Mouse (Mus musculus): ENCODE results near the gene Nanos3. TPM values are rescaled to one million over a fixed set of nuclear protein-coding genes. Genes with fewer than 3 reads are reported as not detected.

Nanos3 gene
- polyA plus RNA-seq, 1 experiment: not detected

DNA sequence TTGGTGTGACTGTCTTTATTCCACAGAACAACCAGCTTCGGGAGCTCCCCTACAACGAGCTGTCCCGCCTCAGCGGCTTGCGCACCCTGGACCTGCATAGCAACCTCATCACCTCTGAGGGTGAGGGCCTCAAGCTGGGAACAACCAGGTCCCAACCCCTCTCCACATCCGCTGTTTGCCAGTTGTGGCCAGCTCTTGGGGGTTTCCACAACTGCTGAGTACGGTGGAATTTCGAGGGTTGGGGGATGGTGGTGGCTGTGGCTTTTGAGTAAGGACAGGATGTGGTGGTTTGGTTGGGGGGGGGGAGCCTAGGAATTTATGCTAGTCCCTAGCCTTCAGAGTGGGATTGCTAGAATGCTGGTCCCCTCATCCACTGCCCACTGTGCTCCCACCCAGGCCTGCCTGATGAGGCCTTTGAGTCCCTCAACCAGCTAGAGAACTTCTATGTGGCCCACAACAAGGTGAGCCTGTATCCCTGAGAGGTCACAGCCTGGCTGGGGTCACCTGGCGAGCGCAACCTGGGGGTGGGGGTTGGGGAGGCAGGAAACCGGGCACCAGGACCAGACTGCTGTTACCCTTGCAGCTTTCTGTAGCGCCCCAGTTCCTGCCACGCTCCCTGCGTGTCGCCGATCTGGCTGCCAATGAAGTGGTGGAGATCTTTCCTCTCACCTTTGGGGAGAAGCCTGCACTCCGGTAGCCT lies 57.7 kb downstream of the Nanos3 start:
- TF ChIP-seq POLR2A (IDR thresholded peaks at IDR 0.05; ENCODE audit: insufficient read depth, low read depth, low read length) (no peak), CTCF (IDR thresholded peaks at IDR 0.05; ENCODE audit: insufficient read depth, low read depth, low read length) (no peak)
- Histone ChIP-seq H3K27ac (ENCODE audit: insufficient read depth, low read depth, low read length) (no peak overlapping the region), H3K4me1 (ENCODE audit: control insufficient read depth, insufficient read depth, low read length) (peaks cover 7% of the 10 kb centered on the region), H3K4me3 (ENCODE audit: insufficient read depth, low read depth, low read length) (no peak overlapping the region)
- 81% methylated on average over 17 of the region's 17 CpGs for WGBS

DNA sequence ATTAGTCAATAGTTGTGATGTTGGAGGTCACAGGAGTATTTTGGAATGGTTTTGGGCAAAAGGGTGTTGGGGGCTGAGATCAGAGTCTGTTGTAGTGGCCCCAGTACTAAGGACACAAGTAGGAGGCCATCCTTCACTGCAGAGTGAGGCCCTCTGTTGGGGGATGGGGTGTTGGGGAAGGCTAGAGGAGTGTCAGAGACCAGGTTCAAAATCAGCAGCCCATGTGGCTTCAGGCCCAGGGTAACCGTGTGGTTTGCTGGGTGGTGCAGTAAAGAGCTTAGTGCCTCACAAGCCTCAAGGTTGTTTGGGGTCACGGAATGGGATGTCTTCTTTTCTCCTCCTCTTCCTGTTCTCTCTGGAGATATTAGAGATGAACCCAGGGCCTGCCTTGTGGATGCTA lies 58.3 kb downstream of the Nanos3 start:
- no peak for TF ChIP-seq CTCF (IDR thresholded peaks at IDR 0.05; ENCODE audit: insufficient read depth, low read depth, low read length)
- no peak for TF ChIP-seq POLR2A (IDR thresholded peaks at IDR 0.05; ENCODE audit: insufficient read depth, low read depth, low read length)
- H3K27ac ChIP-seq (ENCODE audit: insufficient read depth, low read depth, low read length): no peak overlapping the region
- 89% methylated on average over 2 of the region's 2 CpGs for WGBS
- H3K4me1 ChIP-seq (ENCODE audit: control insufficient read depth, insufficient read depth, low read length): peaks cover 7% of the 10 kb centered on the region
- no peak overlapping the region for H3K4me3 ChIP-seq (ENCODE audit: insufficient read depth, low read depth, low read length)

DNA sequence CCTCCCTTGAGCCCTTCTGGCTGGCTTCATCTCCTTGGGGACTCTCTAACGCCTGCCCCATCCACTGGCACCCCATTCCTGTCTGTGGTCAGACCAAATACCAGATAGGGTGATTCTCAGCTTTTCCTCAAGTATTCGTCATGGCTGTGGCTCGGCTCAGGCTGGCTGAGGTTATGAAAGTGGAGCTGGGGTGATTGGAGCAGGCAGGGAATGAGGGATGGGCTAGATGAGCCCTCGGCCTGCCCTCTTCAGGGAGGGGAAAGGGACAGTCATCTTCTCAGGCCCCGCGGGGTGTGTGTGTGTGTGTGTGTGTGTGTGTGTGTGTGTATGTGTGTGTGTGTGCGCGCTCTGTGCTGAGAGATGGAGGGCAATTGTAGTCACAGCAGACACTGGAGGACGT lies 59.4 kb downstream of the Nanos3 start, which contains the start of gene Podnl1:
Gene Podnl1 (plus strand): TSS at position 334 of the 400 bp plus-strand sequence.
- Histone ChIP-seq H3K27ac (ENCODE audit: insufficient read depth, low read depth, low read length) (no peak within 1 kb of the TSS), H3K4me1 (ENCODE audit: control insufficient read depth, insufficient read depth, low read length) (peaks cover under 1% of the 10 kb centered on the region; the same call in 1 of the 2 replicates), H3K4me3 (ENCODE audit: insufficient read depth, low read depth, low read length) (no peak within 1 kb of the TSS)
- TF ChIP-seq CTCF (IDR thresholded peaks at IDR 0.05; ENCODE audit: insufficient read depth, low read depth, low read length) (no peak), POLR2A (IDR thresholded peaks at IDR 0.05; ENCODE audit: insufficient read depth, low read depth, low read length) (no peak)
- 70% methylated on average over 9 of the region's 9 CpGs for WGBS

Other genes starting within 250 kb of the Nanos3 start
- not detected in 2 replicates for gene Gm10644, start 230.0 kb downstream of the Nanos3 start, polyA plus RNA-seq (2012; ENCODE audit: insufficient read depth, insufficient read length, low replicate concordance, missing spikeins)
- not detected in 2 replicates for gene Asf1b, start 229.7 kb downstream of the Nanos3 start, polyA plus RNA-seq (2012; ENCODE audit: insufficient read depth, insufficient read length, low replicate concordance, missing spikeins)
- gene Prkaca, start 212.2 kb downstream of the Nanos3 start, polyA plus RNA-seq (2012; ENCODE audit: insufficient read depth, insufficient read length, low replicate concordance, missing spikeins): 203 TPM in 1 of 2 replicates, not detected in the other
- not detected in 2 replicates for gene Samd1, start 187.5 kb downstream of the Nanos3 start, polyA plus RNA-seq (2012; ENCODE audit: insufficient read depth, insufficient read length, low replicate concordance, missing spikeins)
- not detected in 2 replicates for gene 1700067K01Rik, start 183.7 kb downstream of the Nanos3 start, polyA plus RNA-seq (2012; ENCODE audit: insufficient read depth, insufficient read length, low replicate concordance, missing spikeins)
- gene 2210011C24Rik, start 173.0 kb downstream of the Nanos3 start, polyA plus RNA-seq (2012; ENCODE audit: insufficient read depth, insufficient read length, low replicate concordance, missing spikeins): not detected in 2 replicates
- gene Palm3, start 163.7 kb downstream of the Nanos3 start, polyA plus RNA-seq (2012; ENCODE audit: insufficient read depth, insufficient read length, low replicate concordance, missing spikeins): not detected in 2 replicates
- gene Il27ra, start 142.6 kb downstream of the Nanos3 start, polyA plus RNA-seq (2012; ENCODE audit: insufficient read depth, insufficient read length, low replicate concordance, missing spikeins): not detected in 2 replicates
- not detected in 2 replicates for gene Rln3, start 140.2 kb downstream of the Nanos3 start, polyA plus RNA-seq (2012; ENCODE audit: insufficient read depth, insufficient read length, low replicate concordance, missing spikeins)
- gene Gm10643, start 120.1 kb downstream of the Nanos3 start, polyA plus RNA-seq (2012; ENCODE audit: insufficient read depth, insufficient read length, low replicate concordance, missing spikeins): not detected in 2 replicates
- not detected in 2 replicates for gene Rfx1, start 118.4 kb downstream of the Nanos3 start, polyA plus RNA-seq (2012; ENCODE audit: insufficient read depth, insufficient read length, low replicate concordance, missing spikeins)
- not detected in 2 replicates for gene Dcaf15, start 80.4 kb downstream of the Nanos3 start, polyA plus RNA-seq (2012; ENCODE audit: insufficient read depth, insufficient read length, low replicate concordance, missing spikeins)
- gene Podnl1, start 59.2 kb downstream of the Nanos3 start, polyA plus RNA-seq (2012; ENCODE audit: insufficient read depth, insufficient read length, low replicate concordance, missing spikeins): not detected in 2 replicates
- not detected in 2 replicates for gene Cc2d1a, start 37.3 kb downstream of the Nanos3 start, polyA plus RNA-seq (2012; ENCODE audit: insufficient read depth, insufficient read length, low replicate concordance, missing spikeins)
- not detected in 2 replicates for gene 4930432K21Rik, start 37.2 kb downstream of the Nanos3 start, polyA plus RNA-seq (2012; ENCODE audit: insufficient read depth, insufficient read length, low replicate concordance, missing spikeins)
- 65.7 TPM in 1 of 2 replicates, not detected in the other for gene Zswim4, start 51.8 kb upstream of the Nanos3 start, polyA plus RNA-seq (2012; ENCODE audit: insufficient read depth, insufficient read length, low replicate concordance, missing spikeins)
- not detected in 2 replicates for gene D8Ertd738e, start 64.5 kb upstream of the Nanos3 start, polyA plus RNA-seq (2012; ENCODE audit: insufficient read depth, insufficient read length, low replicate concordance, missing spikeins)
- gene Mri1, start 72.1 kb upstream of the Nanos3 start, polyA plus RNA-seq (2012; ENCODE audit: insufficient read depth, insufficient read length, low replicate concordance, missing spikeins): not detected in 2 replicates
- not detected in 2 replicates for gene Ccdc130, start 85.2 kb upstream of the Nanos3 start, polyA plus RNA-seq (2012; ENCODE audit: insufficient read depth, insufficient read length, low replicate concordance, missing spikeins)
- not detected in 2 replicates for gene Cacna1a, start 203.2 kb upstream of the Nanos3 start, polyA plus RNA-seq (2012; ENCODE audit: insufficient read depth, insufficient read length, low replicate concordance, missing spikeins)